Mouse (Mus musculus): ENCODE data around the gene Olfr513.

The Olfr513 gene

GRCm38 (mm10) chr7:108750673-108751072, at the start of gene Olfr513:
Olfr513 (plus strand) TSS chr7:108750973.
- DNase-seq (ENCODE audit: low spot score in 2 of 2), result no peak

- DNase-seq (ENCODE audit: low spot score in 2 of 2), result no peak
Measured at GRCm38 (mm10) chr7:108713020-108713419, 37.8 kb upstream of the Olfr513 start, which contains the start of gene Olfr512. Olfr512 (plus strand) TSS chr7:108713320.

DNA sequence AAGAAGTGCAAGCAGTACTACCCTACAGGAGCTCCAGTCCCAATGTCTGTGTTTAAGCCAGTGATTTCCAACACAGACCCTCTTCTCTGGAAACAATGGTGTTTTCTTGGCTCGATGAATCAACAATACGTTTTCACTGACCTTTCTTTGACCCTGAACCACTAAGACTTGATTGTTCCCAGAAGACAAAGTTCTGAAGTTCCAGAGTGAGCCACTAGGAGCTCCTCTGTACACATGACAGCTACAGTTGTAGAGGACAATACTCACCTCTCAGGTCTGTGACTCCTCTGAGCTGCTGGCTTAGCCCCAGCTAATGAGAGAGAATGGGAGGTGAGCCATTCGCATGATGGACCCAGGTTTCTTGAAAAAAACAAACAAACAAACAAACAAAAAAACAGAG, 9.6 kb downstream of the Olfr513 start:
- DNase-seq (ENCODE audit: low spot score in 2 of 2), result no peak

- DNase-seq (ENCODE audit: low spot score in 2 of 2), result no peak
Measured at GRCm38 (mm10) chr7:108797205-108797933, 46.6 kb downstream of the Olfr513 start.
